Mouse (Mus musculus) urinary bladder, adult 2 months (tissue): ENCODE results near the gene Dzip1l. TPM values are rescaled to one million over a fixed set of nuclear protein-coding genes. Genes with fewer than 3 reads are reported as not detected.

Source experiments
- polyA plus RNA-seq: library from polyadenylated mRNA; depleted of rRNA; stranded (reverse); fragments of >200 nt; gene quantifications from 2 replicates; pipeline ENCODE4 v1.2.3, GENCODE M21; 2012; rRNA removed

The Dzip1l gene
- polyA plus RNA-seq, 1 experiment, result 13.8 TPM

Other genes with a start within 250 kb of the Dzip1l start
- 31.1 and 32.7 TPM in 2 replicates for gene Mras, start 192.1 kb upstream of the Dzip1l start, polyA plus RNA-seq
- 0.10 and 0.12 TPM in 2 replicates for gene Nme9, start 178.0 kb upstream of the Dzip1l start, polyA plus RNA-seq
- 24.1 and 25.7 TPM in 2 replicates for gene Armc8, start 60.6 kb upstream of the Dzip1l start, polyA plus RNA-seq
- gene Dbr1, start 53.7 kb upstream of the Dzip1l start, polyA plus RNA-seq, result 14.2 and 15.5 TPM in 2 replicates
- 1.0 and 1.4 TPM in 2 replicates for gene A4gnt, start 17.0 kb upstream of the Dzip1l start, polyA plus RNA-seq
- gene Cldn18, start 87.8 kb downstream of the Dzip1l start, polyA plus RNA-seq, result not detected in 2 replicates
- gene Sox14, start 246.7 kb downstream of the Dzip1l start, polyA plus RNA-seq, result not detected in 2 replicates